Mouse (Mus musculus): ENCODE data around the gene Thada.

Gene Thada

DNA sequence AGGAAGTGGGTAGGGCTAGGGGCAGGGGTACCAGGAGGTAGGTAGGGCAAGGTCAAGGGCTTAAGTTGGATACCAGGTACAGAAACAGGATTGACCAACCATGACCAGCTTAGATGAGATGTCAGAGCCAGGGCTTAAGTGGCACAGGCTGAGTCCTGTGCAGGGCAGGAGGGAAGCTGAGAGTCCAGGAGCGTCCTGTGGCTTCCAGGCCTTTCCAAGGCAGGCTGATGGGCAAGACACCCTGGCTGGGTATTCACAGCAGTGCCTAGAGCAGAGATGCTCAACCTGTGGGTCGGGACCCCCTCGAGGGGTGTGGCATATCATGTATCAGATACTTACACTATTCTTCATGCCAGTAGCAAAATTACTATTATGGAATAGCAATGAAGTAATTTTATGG, 300.3 kb downstream of the Thada start:
- DNase-seq (ENCODE audit: low read depth, low spot score) = no peak

- DNase-seq (ENCODE audit: low read depth, low spot score) = no peak
These were observed 301.9 kb downstream of the Thada start for GRCm38 (mm10) chr17:84164146-84164545.

DNA sequence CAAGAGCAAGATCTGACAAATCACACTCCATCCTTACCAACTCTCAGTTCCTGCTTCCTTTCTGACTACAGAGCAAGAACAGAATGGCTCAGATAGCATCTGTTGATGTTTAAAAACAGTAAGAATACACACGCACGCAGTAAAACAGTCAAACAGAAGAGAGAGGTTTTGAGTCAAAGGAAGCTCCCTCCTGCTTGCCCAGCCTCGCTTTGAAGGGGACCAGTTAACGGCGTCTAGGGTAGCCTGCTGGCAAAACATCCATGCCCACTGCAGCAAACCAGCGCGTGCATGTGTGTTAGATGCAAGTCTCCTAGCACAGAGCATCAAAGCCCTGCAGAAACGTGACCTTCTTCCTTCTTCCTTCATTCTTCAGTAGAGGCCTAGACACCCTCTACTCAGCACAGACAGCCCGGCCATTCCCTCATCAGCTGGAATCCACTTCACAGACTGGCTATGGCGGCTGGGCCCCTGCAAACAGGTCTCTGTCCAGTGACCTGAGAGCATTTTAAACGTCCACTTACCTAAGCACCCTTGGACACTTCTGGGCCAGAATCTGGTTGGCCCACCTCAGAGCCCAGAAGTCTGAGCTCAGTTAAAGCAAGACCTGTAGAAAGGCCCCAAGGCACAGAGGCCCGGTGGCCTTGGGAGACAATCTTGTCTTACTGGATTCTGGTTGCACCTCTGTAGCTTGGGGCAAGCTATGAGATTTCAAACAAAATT, 302.8 kb downstream of the Thada start:
- DNase-seq (ENCODE audit: low read depth, low spot score) = no peak

GRCm38 (mm10) chr17:84162211-84162760, 303.7 kb downstream of the Thada start:
- no peak for DNase-seq (ENCODE audit: low read depth, low spot score)

DNA sequence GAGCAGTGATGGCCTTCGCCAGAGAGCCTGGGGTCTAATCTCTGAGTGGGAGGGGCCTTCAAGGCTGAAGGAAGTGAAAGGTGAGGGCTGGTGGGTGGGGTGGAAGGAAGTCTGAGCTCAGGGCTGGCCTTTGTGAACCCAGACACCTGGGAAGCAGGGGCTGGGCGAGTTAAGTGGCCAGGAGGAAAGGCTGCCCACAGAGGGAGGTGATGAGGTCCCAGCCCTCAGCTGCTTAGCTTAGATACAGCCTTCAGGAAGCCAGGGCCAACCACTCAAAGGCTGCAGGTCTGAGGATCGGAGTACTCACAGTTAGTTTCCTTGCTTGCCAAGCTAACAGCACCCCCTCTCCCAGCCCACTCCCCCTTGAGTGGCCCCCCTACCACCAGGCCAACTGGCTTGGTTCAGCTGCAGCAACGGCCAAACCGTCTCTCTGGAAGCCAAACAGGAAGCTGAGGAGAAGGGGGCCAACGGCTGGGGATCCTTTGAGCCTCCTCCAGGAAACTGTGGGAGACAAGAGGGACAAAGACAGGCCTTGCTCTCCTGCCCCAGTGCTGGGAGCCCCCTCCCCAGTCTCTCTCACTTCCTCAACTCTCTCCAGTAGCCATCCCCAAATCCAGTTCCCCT, 304.7 kb downstream of the Thada start:
- DNase-seq (ENCODE audit: low read depth, low spot score) = no peak

DNA sequence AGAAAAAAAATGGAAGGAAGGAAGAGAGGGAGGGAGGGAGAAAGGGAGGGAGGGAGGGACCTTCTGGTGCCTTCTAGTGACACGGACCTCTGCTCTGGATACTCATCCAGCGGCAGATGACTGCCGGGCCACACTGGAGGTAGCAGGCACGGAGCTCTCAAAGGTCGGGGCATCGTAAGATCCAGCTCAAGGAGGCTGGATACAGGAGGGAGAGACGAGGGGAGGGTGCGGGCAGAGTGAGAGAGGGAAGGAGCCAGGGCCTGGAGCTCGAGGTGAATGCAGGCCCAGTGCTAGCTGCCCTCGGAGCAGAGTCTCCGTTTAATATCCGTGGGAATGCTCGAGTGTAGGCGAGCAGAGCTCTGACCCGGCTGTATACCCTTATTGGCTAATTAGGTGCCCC, 307.1 kb downstream of the Thada start:
- DNase-seq (ENCODE audit: low read depth, low spot score) = no peak

GRCm38 (mm10) chr17:84158461-84158795, 307.6 kb downstream of the Thada start:
- DNase-seq (ENCODE audit: low read depth, low spot score) = no peak

DNA sequence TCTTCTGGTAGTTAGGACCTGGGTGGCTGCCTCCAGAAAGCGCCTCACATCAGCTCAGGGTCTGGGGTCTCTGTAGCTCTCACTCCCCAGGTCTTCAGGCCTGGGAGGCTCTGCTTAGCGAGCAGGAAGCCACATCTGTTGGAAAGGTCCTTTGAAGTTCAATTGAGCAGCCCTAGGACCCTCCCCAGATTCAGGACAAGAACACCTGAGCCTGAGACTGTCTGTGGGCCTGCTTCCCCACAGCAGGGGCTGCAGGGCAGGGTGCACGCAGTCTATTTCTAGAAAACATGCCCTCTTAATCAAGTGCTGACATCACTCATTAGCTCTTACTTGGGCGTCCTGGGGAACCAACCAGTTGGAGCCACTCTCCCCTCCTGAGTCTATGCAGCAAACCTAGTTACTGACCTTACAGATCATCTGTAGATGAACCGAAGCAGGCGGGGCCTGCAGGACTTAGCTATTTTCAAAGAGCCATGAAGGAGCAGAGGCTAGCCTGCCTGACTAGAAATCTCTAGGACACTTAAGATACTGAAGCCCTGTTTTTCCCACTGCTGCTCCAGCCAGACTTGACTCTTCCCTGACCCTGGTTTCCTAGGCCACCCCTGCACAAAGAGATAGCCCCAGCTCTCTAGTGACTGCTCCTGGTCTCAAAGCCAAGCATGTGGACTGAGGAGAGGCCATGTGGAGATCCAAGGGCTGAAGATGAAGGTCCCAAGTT, 308.1 kb downstream of the Thada start:
- no peak for DNase-seq (ENCODE audit: low read depth, low spot score)

DNA sequence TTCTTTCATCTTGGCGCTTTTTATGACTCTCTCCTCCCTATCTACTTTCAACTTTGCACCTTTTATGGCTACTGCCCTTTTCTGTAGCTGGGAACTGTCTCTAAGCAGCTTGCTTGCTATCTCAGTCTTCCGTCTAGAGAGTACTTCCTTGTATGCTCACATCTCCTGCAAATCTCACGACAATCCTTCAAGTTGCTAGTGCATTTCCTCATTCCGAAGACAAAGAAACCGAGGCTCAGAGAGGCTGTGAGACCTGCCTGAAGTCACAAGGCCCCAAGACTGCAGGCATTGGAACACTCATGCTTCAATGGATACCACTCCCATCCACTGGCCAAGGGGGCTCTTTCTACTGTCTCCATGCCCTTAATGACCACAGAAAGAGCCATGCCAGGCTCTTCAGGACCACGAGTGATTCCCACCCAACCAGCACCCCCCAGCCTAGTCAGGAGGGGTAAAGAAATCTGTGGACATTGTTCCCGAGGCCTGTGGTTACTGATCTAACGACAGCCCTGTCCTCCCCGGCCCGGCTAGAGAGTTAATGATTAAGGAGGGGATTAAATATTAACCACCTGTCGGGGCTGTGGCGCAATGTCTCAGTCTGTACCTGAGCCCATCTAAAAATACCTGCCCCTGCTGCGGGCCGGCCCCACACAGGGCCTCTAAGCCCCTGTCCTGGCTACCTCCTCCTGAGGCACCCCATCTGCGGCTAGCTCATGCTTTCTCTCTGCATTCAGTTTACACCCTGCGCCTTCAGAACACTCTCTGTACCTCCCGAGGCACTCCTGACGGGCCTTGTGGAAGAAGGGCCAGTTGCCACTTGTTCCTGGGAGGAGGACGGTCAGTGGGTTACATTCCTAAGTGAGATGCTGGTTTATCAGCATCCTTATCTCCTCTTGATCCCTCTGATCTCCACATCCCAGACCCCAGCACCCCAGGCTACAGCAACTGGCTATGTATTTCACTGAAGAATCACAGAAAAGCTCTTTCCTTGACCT, 309.0 kb downstream of the Thada start:
- no peak for DNase-seq (ENCODE audit: low read depth, low spot score)

DNA sequence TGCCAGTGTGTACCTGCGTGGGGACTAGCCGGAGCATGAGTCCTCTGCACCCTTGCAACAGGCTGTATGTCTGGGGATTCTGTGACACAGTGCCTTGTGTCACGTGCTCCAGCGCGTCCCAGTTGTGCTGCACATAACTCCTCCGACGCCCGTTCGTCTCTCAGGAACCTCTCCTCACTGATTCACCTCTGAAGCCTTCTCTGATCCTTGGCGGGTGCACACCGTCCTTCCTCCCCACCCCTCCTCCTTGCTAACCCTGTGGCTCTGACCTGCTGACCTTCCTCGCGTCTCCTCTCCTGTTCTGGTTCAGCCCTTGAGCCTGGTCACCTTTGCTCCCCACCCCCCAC, 309.8 kb downstream of the Thada start:
- DNase-seq (ENCODE audit: low read depth, low spot score) = no peak

DNA sequence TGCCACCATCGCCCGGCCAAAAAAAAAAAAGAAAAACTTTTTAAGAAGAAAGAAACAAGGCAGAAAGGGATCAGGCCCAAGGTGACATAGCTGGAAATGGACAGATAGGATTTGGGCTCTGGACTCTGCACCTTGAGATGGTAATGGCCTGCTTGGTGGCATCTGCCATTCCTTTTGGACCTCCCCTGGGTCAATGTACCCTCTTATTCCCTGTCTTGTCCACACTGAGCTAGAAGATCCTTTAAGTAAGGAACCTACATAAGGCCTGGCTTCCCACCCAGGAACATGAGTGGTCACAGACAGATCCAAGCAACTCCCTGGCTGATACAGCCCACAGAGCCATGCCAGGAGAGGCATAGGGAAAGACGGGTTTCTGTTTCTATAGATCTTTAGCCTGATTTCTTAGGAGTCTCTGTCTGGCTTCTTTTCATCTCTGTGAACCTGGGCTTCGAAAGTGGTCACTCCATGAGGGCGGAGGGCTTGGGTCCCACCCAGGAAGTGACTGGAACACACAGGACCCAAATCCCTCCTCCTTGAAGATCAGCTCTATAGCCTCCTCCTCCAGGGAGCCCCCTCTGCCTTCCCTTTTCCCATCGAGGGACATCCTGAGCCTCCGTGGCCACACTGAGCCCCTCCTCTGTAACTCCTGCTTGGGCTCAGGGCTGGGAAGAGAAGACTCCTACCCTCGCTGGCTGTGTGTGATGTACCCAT, 310.3 kb downstream of the Thada start:
- DNase-seq (ENCODE audit: low read depth, low spot score) = no peak

- no peak for DNase-seq (ENCODE audit: low read depth, low spot score)
These were observed 311.0 kb downstream of the Thada start for GRCm38 (mm10) chr17:84155029-84155338.

- DNase-seq (ENCODE audit: low read depth, low spot score) = no peak
These were observed 311.5 kb downstream of the Thada start for GRCm38 (mm10) chr17:84154302-84155028.

- DNase-seq (ENCODE audit: low read depth, low spot score) = no peak
These were observed 312.8 kb downstream of the Thada start for GRCm38 (mm10) chr17:84152976-84153786.

- no peak for DNase-seq (ENCODE audit: low read depth, low spot score)
These were observed 313.6 kb downstream of the Thada start for GRCm38 (mm10) chr17:84152206-84152975.

DNA sequence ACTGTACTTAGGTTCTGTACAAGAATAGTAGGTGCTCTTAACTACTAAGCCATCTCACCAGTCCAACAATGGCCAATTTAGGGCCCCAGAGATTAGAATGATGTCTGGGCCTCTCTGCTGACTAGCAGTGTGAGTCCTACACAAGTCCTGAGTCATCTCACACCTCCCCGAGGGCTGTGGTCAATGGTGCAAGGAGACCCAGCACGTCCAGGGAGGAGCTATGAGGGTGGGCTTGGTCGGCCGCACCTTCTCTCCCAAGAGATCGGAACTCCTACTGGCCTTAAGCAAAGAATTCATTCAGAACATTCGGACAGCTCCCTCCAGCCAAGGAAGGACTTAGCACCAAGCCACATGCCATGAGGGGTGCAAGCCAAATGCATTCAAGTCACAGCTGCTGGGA, 314.7 kb downstream of the Thada start:
- no peak for DNase-seq (ENCODE audit: low read depth, low spot score)

- no peak for DNase-seq (ENCODE audit: low read depth, low spot score)
These were observed 315.7 kb downstream of the Thada start for GRCm38 (mm10) chr17:84150291-84150690.

DNA sequence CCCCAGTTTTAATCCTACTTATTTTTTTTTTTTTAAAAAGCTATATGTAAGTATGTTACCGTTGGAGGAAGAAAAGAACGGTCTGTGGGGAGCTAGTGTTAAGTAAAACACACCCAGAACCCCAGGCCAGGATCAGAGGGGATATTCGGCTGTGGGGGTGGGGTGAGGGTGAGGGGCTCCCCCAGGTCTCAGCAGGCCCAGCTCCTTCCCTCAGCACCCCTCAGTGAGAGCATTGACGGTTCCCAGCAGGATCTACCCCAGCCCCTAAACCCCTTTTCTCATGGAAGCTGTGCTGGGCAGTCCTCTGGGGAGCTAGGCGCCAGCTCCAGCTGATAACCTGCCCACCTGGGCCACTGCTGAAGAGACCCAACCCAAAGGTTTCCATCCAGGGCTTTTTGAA, 316.4 kb downstream of the Thada start:
- DNase-seq (ENCODE audit: low read depth, low spot score) = no peak
